Mouse (Mus musculus) leukemia stem cell, adult 10-12 weeks (primary cell): ENCODE results near the gene Ttc5. TPM values are rescaled to one million over a fixed set of nuclear protein-coding genes. Genes with fewer than 3 reads are reported as not detected.

ENCODE experiments used
- polyA plus RNA-seq: library from polyadenylated mRNA; stranded (reverse); fragments of >175 nt; gene quantifications from 2 replicates; pipeline ENCODE4 v1.2.3, GENCODE M21; 2012; ENCODE audit warnings: low replicate concordance

Ttc5 gene
- polyA plus RNA-seq = 2.2 and 32.8 TPM in 2 replicates

GRCm38 (mm10) chr14:50785251-50785637 lies at the start of gene Ttc5:
Ttc5 (minus strand) TSS chr14:50785519.

GRCm38 (mm10) chr14:50807487-50808072 lies 22.3 kb upstream of the Ttc5 start, which contains the start of the genes Ccnb1ip1 and Parp2:
Ccnb1ip1 (minus strand) TSS chr14:50807732.
Parp2 (plus strand) TSS chr14:50807841.

GRCm38 (mm10) chr14:50744994-50745393 lies 40.3 kb downstream of the Ttc5 start, which contains the start of gene Olfr749:
Olfr749 (minus strand) TSS chr14:50745094.

Other genes starting within 250 kb of the Ttc5 start
- gene Olfr744, start 170.6 kb downstream of the Ttc5 start, polyA plus RNA-seq = not detected in 2 replicates
- gene Olfr745, start 146.1 kb downstream of the Ttc5 start, polyA plus RNA-seq = not detected in 2 replicates
- gene Olfr746, start 138.4 kb downstream of the Ttc5 start, polyA plus RNA-seq = not detected in 2 replicates
- not detected in 2 replicates for gene Olfr747, start 92.3 kb downstream of the Ttc5 start, polyA plus RNA-seq
- gene Olfr748, start 78.1 kb downstream of the Ttc5 start, polyA plus RNA-seq = not detected in 2 replicates
- not detected in 2 replicates for gene Olfr749, start 40.4 kb downstream of the Ttc5 start, polyA plus RNA-seq
- gene Ccnb1ip1, start 22.2 kb upstream of the Ttc5 start, polyA plus RNA-seq = 0.11 and 3.0 TPM in 2 replicates
- 2.0 and 4.7 TPM in 2 replicates for gene Parp2, start 22.3 kb upstream of the Ttc5 start, polyA plus RNA-seq
- 1.9 and 2.6 TPM in 2 replicates for gene Tep1, start 85.0 kb upstream of the Ttc5 start, polyA plus RNA-seq
- not detected in 2 replicates for gene Klhl33, start 112.0 kb upstream of the Ttc5 start, polyA plus RNA-seq
- gene Osgep, start 139.4 kb upstream of the Ttc5 start, polyA plus RNA-seq = 20.4 and 43.1 TPM in 2 replicates
- gene Apex1, start 139.4 kb upstream of the Ttc5 start, polyA plus RNA-seq = 33.0 and 38.4 TPM in 2 replicates
- 65.3 and 128 TPM in 2 replicates for gene Pip4p1, start 145.3 kb upstream of the Ttc5 start, polyA plus RNA-seq
- 1.7 and 2.1 TPM in 2 replicates for gene Pnp, start 145.6 kb upstream of the Ttc5 start, polyA plus RNA-seq
- gene Gm49342, start 159.0 kb upstream of the Ttc5 start, polyA plus RNA-seq = 1.3 TPM in 1 of 2 replicates, not detected in the other
- gene Pnp2, start 170.5 kb upstream of the Ttc5 start, polyA plus RNA-seq = not detected in 2 replicates
- not detected in 2 replicates for gene Rnase10, start 222.2 kb upstream of the Ttc5 start, polyA plus RNA-seq